Mouse (Mus musculus): Measurements from ENCODE around the gene Slc12a7. TPM values are rescaled to one million over a fixed set of nuclear protein-coding genes. Genes with fewer than 3 reads are reported as not detected.
"Not testable (repeated sequence)": the region's sequence is repeated elsewhere in the genome, so short reads cannot be mapped to it uniquely, and the experiment has no call there.

Slc12a7 gene
- polyA plus RNA-seq, 1 experiment, result 15.4 TPM

DNA sequence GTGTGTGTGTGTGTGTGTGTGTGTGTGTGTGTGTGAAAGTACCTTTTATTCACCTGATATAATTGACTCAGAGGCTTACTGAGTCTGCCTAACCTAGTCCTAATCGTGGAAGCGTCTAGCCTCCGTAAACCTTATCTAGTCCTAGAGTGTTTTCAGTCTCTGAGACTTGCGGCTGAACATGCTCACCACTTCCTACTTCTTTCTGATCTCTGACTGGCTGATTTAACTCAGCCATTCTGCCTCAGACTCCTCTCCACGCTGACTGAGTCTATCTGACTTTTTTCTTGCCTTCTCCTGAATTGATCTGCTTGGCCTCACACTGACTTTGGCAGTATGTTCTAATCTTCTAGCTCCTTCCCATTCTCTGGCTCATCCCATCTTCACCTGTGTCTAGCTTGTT, 7.6 kb upstream of the Slc12a7 start:
- 1% methylated on average over 5 of the region's 5 CpGs for WGBS
- Histone ChIP-seq H3K4me1 (ENCODE audit: control insufficient read depth, insufficient read depth, low read length) (no peaks in the 10 kb centered on the region), H3K4me3 (replicated peaks; ENCODE audit: control insufficient read depth, low read depth, low read length) (no peak overlapping the region), H3K27ac (ENCODE audit: control insufficient read depth, insufficient read depth, low read depth, low read length, poor library complexity) (no peak overlapping the region)
- TF ChIP-seq POLR2A (IDR thresholded peaks at IDR 0.05; ENCODE audit: borderline replicate concordance, control insufficient read depth, low read depth, low read length) (no peak), CTCF (IDR thresholded peaks at IDR 0.05; ENCODE audit: control insufficient read depth, insufficient read depth, low read length) (no peak)

DNA sequence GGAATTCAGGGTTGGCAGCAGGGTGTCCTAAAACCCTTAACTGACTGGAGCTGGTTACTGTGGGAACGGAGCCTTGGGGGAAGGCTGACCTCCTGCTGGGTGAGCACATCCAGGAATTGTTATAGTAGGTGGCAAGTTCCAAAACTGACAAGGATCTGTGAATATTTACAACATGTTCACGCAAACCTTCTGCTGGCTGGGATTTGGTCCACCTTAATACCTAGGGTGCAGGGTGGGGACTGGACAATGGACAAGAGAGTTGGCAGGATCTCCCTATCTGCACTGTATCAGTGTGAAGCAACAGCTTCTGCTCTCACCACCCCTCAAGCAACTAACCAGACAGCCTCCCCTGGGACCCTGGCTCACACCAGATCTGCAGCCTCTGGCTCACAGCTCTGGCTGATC, 5.3 kb upstream of the Slc12a7 start:
- TF ChIP-seq CTCF (IDR thresholded peaks at IDR 0.05; ENCODE audit: control insufficient read depth, insufficient read depth, low read length) (no peak), POLR2A (IDR thresholded peaks at IDR 0.05; ENCODE audit: borderline replicate concordance, control insufficient read depth, low read depth, low read length) (no peak)
- Histone ChIP-seq H3K4me3 (replicated peaks; ENCODE audit: control insufficient read depth, low read depth, low read length) (no peak overlapping the region), H3K4me1 (ENCODE audit: control insufficient read depth, insufficient read depth, low read length) (no peaks in the 10 kb centered on the region), H3K27ac (ENCODE audit: control insufficient read depth, insufficient read depth, low read depth, low read length, poor library complexity) (no peak overlapping the region)
- WGBS, result 69% methylated on average over 2 of the region's 2 CpGs

DNA sequence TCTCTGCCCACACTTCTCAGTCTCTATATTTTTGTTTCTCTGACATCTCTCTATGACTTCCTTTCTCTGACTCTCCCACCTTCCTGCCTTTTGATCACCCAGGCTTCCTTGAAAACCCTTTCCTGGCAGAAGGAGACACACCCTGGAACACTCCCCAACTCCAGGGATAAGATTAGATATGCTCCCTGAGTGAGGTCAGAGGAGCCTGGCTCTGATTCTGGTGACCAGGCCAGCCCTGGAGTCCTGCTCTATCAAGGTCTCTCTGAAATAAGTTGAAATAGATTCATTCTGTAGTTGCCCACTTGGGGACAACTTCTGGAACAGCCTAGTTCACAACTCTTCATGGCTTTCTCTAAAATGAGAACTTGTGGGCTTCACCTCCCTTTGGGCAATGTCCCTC, 4.3 kb upstream of the Slc12a7 start:
- no peak overlapping the region for H3K4me3 ChIP-seq (replicated peaks; ENCODE audit: control insufficient read depth, low read depth, low read length)
- H3K4me1 ChIP-seq (ENCODE audit: control insufficient read depth, insufficient read depth, low read length), result no peaks in the 10 kb centered on the region
- no peak overlapping the region for H3K27ac ChIP-seq (ENCODE audit: control insufficient read depth, insufficient read depth, low read depth, low read length, poor library complexity)
- no peak for TF ChIP-seq POLR2A (IDR thresholded peaks at IDR 0.05; ENCODE audit: borderline replicate concordance, control insufficient read depth, low read depth, low read length)

GRCm38 (mm10) chr13:73730913-73731312, 2.0 kb upstream of the Slc12a7 start:
- TF ChIP-seq POLR2A (IDR thresholded peaks at IDR 0.05; ENCODE audit: borderline replicate concordance, control insufficient read depth, low read depth, low read length) (no peak), CTCF (IDR thresholded peaks at IDR 0.05; ENCODE audit: control insufficient read depth, insufficient read depth, low read length) (no peak)
- 76% methylated on average over 1 of the region's 1 CpGs for WGBS
- H3K4me1 ChIP-seq (ENCODE audit: control insufficient read depth, insufficient read depth, low read length), result no peaks in the 10 kb centered on the region
- H3K27ac ChIP-seq (ENCODE audit: control insufficient read depth, insufficient read depth, low read depth, low read length, poor library complexity), result no peak overlapping the region
- no peak overlapping the region for H3K4me3 ChIP-seq (replicated peaks; ENCODE audit: control insufficient read depth, low read depth, low read length)

DNA sequence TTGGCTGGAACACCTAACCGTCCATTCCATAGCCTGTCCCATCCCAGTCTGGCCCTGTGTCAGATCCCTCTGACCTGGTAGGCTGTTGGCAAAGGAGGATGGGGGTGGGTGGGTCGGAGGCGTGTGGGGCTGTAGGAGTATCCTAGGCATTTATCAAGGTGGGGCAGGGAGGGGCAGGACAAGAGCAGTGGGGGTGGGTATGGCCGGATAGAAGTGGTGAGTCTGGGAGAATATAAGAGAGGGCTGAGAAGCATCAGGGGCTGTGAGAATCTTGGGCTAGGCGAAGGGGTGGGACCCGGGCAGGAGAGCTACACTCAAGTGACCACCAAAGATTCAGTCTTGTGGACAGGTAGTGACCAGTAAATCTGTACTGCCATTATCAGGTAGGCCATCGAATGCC, 659 bp upstream of the Slc12a7 start:
- no peak for TF ChIP-seq CTCF (IDR thresholded peaks at IDR 0.05; ENCODE audit: control insufficient read depth, insufficient read depth, low read length)
- TF ChIP-seq POLR2A (IDR thresholded peaks at IDR 0.05; ENCODE audit: borderline replicate concordance, control insufficient read depth, low read depth, low read length), result no peak
- Histone ChIP-seq H3K4me3 (replicated peaks; ENCODE audit: control insufficient read depth, low read depth, low read length) (no peak overlapping the region), H3K27ac (ENCODE audit: control insufficient read depth, insufficient read depth, low read depth, low read length, poor library complexity) (no peak overlapping the region), H3K4me1 (ENCODE audit: control insufficient read depth, insufficient read depth, low read length) (no peaks in the 10 kb centered on the region)
- WGBS, result 72% methylated on average over 7 of the region's 7 CpGs

DNA sequence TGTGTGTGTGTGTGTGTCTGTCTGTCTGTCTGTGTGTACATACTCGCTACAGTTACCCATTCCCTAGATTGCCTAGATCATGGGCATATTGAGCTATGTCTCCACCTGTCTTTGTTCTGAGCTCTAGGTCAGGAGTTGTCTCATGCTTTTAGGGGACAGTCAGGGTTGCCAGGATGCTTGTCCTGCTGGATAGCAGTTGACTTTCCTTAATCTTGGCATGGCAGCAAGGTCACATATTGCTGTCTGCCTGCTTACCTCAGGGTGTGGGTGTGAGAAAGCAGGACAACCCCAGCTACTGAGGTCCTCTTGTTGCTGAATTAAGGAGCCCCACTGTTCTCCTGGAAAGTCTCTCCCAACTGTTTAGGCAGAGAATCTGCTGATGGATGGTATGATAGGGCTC, 1.5 kb downstream of the Slc12a7 start:
- TF ChIP-seq POLR2A (IDR thresholded peaks at IDR 0.05; ENCODE audit: borderline replicate concordance, control insufficient read depth, low read depth, low read length) (no peak), CTCF (IDR thresholded peaks at IDR 0.05; ENCODE audit: control insufficient read depth, insufficient read depth, low read length) (no peak)
- no peak overlapping the region for H3K27ac ChIP-seq (ENCODE audit: control insufficient read depth, insufficient read depth, low read depth, low read length, poor library complexity)
- no peak overlapping the region for H3K4me3 ChIP-seq (replicated peaks; ENCODE audit: control insufficient read depth, low read depth, low read length)
- H3K4me1 ChIP-seq (ENCODE audit: control insufficient read depth, insufficient read depth, low read length), result peaks cover 2% of the 10 kb centered on the region; the same call in 1 of the 2 replicates
- WGBS, result 79% methylated on average over 1 of the region's 1 CpGs

GRCm38 (mm10) chr13:73735270-73735669, 2.4 kb downstream of the Slc12a7 start:
- Histone ChIP-seq H3K27ac (ENCODE audit: control insufficient read depth, insufficient read depth, low read depth, low read length, poor library complexity) (no peak overlapping the region), H3K4me1 (ENCODE audit: control insufficient read depth, insufficient read depth, low read length) (peaks cover 2% of the 10 kb centered on the region; the same call in 1 of the 2 replicates), H3K4me3 (replicated peaks; ENCODE audit: control insufficient read depth, low read depth, low read length) (no peak overlapping the region)
- WGBS, result 86% methylated on average over 8 of the region's 8 CpGs
- TF ChIP-seq CTCF (IDR thresholded peaks at IDR 0.05; ENCODE audit: control insufficient read depth, insufficient read depth, low read length) (no peak), POLR2A (IDR thresholded peaks at IDR 0.05; ENCODE audit: borderline replicate concordance, control insufficient read depth, low read depth, low read length) (no peak)

DNA sequence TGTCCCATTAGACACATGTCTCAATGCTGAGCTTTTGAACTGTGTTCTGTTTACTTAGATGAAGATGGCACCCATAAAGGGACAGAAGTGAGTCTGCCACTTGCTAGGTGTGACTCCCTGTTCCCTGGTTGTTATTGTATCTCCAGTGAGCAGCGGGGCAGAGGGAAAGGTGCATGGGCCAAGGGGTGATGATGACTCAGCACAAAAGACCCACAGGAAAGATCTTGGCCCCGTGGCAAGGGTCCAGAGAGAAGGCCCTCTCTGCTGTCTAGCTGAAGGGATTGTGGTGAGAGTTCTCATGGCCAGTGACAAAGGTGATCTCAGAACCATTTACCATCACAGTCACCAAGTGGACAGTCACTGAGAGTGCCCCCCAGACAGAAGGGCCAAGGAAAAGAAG, 3.0 kb downstream of the Slc12a7 start:
- TF ChIP-seq POLR2A (IDR thresholded peaks at IDR 0.05; ENCODE audit: borderline replicate concordance, control insufficient read depth, low read depth, low read length) (no peak), CTCF (IDR thresholded peaks at IDR 0.05; ENCODE audit: control insufficient read depth, insufficient read depth, low read length) (no peak)
- Histone ChIP-seq H3K4me3 (replicated peaks; ENCODE audit: control insufficient read depth, low read depth, low read length) (no peak overlapping the region), H3K4me1 (ENCODE audit: control insufficient read depth, insufficient read depth, low read length) (peaks cover 2% of the 10 kb centered on the region; the same call in 1 of the 2 replicates), H3K27ac (ENCODE audit: control insufficient read depth, insufficient read depth, low read depth, low read length, poor library complexity) (no peak overlapping the region)
- 36% methylated on average over 2 of the region's 2 CpGs for WGBS

- no peak for TF ChIP-seq CTCF (IDR thresholded peaks at IDR 0.05; ENCODE audit: control insufficient read depth, insufficient read depth, low read length)
- no peak for TF ChIP-seq POLR2A (IDR thresholded peaks at IDR 0.05; ENCODE audit: borderline replicate concordance, control insufficient read depth, low read depth, low read length)
- H3K4me3 ChIP-seq (replicated peaks; ENCODE audit: control insufficient read depth, low read depth, low read length), result no peak overlapping the region
- peaks cover 2% of the 10 kb centered on the region; the same call in 1 of the 2 replicates for H3K4me1 ChIP-seq (ENCODE audit: control insufficient read depth, insufficient read depth, low read length)
- WGBS, result 24% methylated on average over 3 of the region's 3 CpGs
- H3K27ac ChIP-seq (ENCODE audit: control insufficient read depth, insufficient read depth, low read depth, low read length, poor library complexity), result no peak overlapping the region; the same call in 1 of the 2 replicates
Observed at GRCm38 (mm10) chr13:73736943-73737342, 4.0 kb downstream of the Slc12a7 start.

DNA sequence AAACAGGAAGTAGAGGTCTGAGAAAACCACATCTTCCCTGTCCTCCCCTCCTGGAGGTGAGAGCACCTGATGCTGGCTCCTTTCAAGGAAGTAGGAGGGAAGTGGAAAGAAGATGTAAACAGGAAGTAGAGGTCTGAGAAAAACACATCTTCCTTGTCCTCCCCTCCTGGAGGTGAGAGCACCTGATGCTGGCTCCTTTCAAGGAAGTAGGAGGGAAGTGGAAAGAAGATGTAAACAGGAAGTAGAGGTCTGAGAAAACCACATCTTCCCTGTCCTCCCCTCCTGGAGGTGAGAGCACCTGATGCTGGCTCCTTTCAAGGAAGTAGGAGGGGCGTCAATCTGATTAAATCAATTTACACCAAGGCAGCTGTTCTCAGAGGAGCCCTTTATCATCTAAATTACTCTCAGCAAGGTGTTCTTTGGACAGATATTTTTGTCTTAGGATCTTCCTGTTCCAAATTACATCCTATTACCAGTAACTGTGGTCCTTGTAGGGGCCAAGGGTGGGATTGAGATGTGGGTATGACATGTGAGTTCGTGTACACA, 7.6 kb downstream of the Slc12a7 start:
- 22% methylated on average over 2 of the region's 2 CpGs for WGBS
- not testable (repeated sequence) for H3K4me1 ChIP-seq (ENCODE audit: control insufficient read depth, insufficient read depth, low read length); H3K27ac ChIP-seq (ENCODE audit: control insufficient read depth, insufficient read depth, low read depth, low read length, poor library complexity); H3K4me3 ChIP-seq (replicated peaks; ENCODE audit: control insufficient read depth, low read depth, low read length)

All from bone marrow, adult 2 months (tissue).